Mouse (Mus musculus): ENCODE data around the gene Rbfox3. TPM values are rescaled to one million over a fixed set of nuclear protein-coding genes. Genes with fewer than 3 reads are reported as not detected.

The Rbfox3 gene
- polyA plus RNA-seq, 1 experiment from 2014 or later, result 1.2 TPM

DNA sequence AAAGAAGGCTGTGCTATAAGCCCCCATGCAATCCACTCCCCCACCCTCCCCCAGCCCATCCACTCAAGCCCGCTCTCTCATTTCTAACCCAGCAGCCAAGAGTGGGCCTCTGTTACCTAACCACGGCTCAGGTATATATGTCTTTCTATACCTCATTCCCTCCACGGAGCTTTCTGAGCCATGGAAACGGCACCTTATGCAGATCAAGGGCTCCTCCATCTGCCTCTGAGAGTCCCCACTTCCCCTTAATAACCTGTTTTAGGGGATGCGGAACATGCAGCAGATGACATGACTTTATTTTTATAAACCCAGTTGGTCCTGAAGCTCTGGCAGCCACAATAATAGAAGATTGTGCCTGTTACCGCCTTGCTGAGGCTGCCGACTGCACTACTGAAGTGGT, 63.4 kb downstream of the Rbfox3 start:
- Histone ChIP-seq H3K4me3 (ENCODE audit: low read depth, low read length) (no peak overlapping the region), H3K4me2 (replicated peaks; ENCODE audit: low read depth) (no peak overlapping the region), H3K27me3 (replicated peaks; ENCODE audit: control insufficient read depth, insufficient read depth, low read length) (0 out of 2 replicates have a peak, but pooled peaks cover 2% of the 10 kb centered on the region), H3K9ac (ENCODE audit: low read depth, low read length) (no peak overlapping the region), H3K9me3 (ENCODE audit: control insufficient read depth) (no peaks in the 10 kb centered on the region), H3K36me3 (ENCODE audit: control insufficient read depth, insufficient read depth) (no peaks in the 10 kb centered on the region), H3K4me1 (replicated peaks; ENCODE audit: control insufficient read depth, insufficient read depth, low read length) (no peaks in the 10 kb centered on the region), H3K27ac (ENCODE audit: low read depth, low read length) (no peak overlapping the region)
- no peak for ATAC-seq
- no peak for TF ChIP-seq CTCF (IDR thresholded peaks at IDR 0.05; ENCODE audit: low read depth)
- WGBS, result 86% methylated on average over 7 of the region's 7 CpGs

DNA sequence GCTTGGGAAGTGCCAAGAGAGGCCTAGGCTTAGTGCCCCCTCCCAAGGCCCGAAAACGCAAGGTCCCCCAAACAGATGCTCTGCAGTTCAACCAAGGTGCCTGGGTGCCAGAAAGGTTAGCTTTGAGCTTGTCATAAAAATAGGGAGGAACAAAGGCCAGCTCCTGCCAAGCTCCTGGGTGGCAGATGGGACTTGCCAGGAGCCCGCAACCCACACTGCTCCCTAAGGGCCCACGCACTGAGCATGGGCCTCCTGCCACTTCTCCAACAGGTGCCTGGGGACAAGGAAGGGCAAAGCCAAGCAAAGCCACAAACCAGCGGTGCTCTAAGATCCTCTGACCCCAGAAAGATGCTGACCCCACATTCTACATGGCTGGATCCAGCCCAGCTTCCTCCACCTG, 70.4 kb downstream of the Rbfox3 start:
- no peak overlapping the region for H3K4me3 ChIP-seq (ENCODE audit: low read depth, low read length)
- no peaks in the 10 kb centered on the region for H3K4me1 ChIP-seq (replicated peaks; ENCODE audit: control insufficient read depth, insufficient read depth, low read length)
- H3K27ac ChIP-seq (ENCODE audit: low read depth, low read length), result no peak overlapping the region
- ATAC-seq, result no peak
- no peak overlapping the region for H3K9ac ChIP-seq (ENCODE audit: low read depth, low read length)
- no peaks in the 10 kb centered on the region for H3K9me3 ChIP-seq (ENCODE audit: control insufficient read depth)
- 85% methylated on average over 5 of the region's 5 CpGs for whole genome bisulfite sequencing
- H3K36me3 ChIP-seq (ENCODE audit: control insufficient read depth, insufficient read depth), result no peaks in the 10 kb centered on the region
- no peak for TF ChIP-seq CTCF (IDR thresholded peaks at IDR 0.05; ENCODE audit: low read depth)
- H3K27me3 ChIP-seq (replicated peaks; ENCODE audit: control insufficient read depth, insufficient read depth, low read length), result no peaks in the 10 kb centered on the region
- no peak overlapping the region for H3K4me2 ChIP-seq (replicated peaks; ENCODE audit: low read depth)

DNA sequence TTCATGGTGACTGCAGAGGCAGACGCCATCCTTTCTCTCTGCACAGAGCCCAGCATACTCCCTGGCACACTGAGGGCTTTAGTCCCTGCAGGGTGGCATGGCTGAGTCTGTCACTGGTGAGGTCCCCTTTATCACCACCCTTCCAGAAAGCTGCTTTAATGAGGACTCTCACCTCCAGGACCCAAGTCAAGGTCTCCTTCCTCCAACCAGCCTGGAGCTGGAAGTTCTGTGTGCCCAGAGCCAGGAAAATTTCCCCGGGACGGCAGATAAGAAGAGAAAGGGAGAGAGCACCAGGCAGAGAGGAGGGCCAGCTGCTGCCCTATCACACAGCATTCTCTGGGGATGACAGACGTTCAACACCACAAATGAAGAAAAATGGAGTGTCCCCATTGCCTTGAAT, 73.2 kb downstream of the Rbfox3 start:
- no peak for TF ChIP-seq CTCF (IDR thresholded peaks at IDR 0.05; ENCODE audit: low read depth)
- Histone ChIP-seq H3K36me3 (ENCODE audit: control insufficient read depth, insufficient read depth) (no peaks in the 10 kb centered on the region), H3K4me3 (ENCODE audit: low read depth, low read length) (no peak overlapping the region), H3K4me1 (replicated peaks; ENCODE audit: control insufficient read depth, insufficient read depth, low read length) (peaks cover 3% of the 10 kb centered on the region; the same call in 1 of the 2 replicates), H3K9ac (ENCODE audit: low read depth, low read length) (no peak overlapping the region), H3K27ac (ENCODE audit: low read depth, low read length) (no peak overlapping the region), H3K27me3 (replicated peaks; ENCODE audit: control insufficient read depth, insufficient read depth, low read length) (no peaks in the 10 kb centered on the region), H3K4me2 (replicated peaks; ENCODE audit: low read depth) (no peak overlapping the region), H3K9me3 (ENCODE audit: control insufficient read depth) (no peaks in the 10 kb centered on the region)
- 45% methylated on average over 4 of the region's 4 CpGs for WGBS
- no peak for ATAC-seq

DNA sequence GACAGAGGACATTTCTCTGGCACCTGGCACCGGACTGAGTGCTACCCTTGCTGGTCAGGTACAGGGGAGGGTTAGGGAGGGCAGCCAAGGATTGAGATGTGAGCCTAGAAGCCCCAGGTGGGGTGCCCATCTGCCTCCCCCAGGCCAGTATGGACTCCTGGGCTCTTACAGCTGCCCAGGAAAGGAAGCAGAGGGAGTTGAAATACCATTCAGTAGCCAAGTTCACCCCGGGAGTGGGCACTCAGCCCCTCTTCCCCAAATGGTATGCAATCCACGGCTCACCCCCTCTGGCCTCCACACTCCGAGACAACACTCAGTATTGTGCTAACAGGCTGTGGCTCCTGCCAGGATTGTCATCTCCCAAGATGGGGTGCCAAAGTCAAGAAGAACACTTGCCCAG, 74.5 kb downstream of the Rbfox3 start:
- ATAC-seq, result no peak
- no peaks in the 10 kb centered on the region for H3K27me3 ChIP-seq (replicated peaks; ENCODE audit: control insufficient read depth, insufficient read depth, low read length)
- peaks cover 7% of the 10 kb centered on the region; the same call in 1 of the 2 replicates for H3K4me1 ChIP-seq (replicated peaks; ENCODE audit: control insufficient read depth, insufficient read depth, low read length)
- no peak overlapping the region for H3K4me3 ChIP-seq (ENCODE audit: low read depth, low read length)
- H3K27ac ChIP-seq (ENCODE audit: low read depth, low read length), result no peak overlapping the region
- no peak overlapping the region for H3K4me2 ChIP-seq (replicated peaks; ENCODE audit: low read depth)
- 74% methylated on average over 4 of the region's 4 CpGs for WGBS
- H3K36me3 ChIP-seq (ENCODE audit: control insufficient read depth, insufficient read depth), result no peaks in the 10 kb centered on the region
- H3K9ac ChIP-seq (ENCODE audit: low read depth, low read length), result no peak overlapping the region
- TF ChIP-seq CTCF (IDR thresholded peaks at IDR 0.05; ENCODE audit: low read depth), result no peak
- H3K9me3 ChIP-seq (ENCODE audit: control insufficient read depth), result no peaks in the 10 kb centered on the region

DNA sequence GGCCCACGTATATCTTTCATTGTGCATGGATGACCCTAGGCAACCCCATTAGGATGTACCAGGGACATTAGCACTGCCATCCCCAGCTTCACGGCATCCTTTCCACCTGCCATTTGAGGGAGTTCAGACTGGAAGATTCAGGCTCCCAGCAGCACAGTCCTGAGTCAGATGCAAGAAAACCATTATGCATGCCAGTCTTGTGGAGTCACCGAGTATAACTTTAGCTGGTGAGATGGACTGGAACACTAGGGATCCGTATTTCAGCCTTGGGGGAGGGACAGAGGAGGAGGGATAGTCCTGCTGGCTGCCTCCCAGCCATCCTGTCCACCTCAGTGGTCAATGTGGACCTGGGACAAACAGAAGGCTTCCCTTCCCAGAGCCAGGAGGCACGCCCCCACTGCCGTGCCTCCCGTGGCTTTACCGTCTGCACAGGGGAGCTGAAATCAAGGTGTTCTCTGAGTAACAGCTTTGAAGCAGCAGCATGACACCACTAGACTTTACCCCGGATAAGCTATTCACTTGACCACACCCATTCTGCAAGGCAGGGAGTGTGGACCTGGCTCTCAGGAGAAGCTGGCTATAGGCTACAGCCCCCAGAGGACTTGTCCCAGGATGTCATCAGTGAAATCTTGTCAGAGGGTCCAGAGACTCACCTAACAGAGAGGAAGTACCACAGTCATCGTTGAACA, 78.5 kb downstream of the Rbfox3 start:
- H3K4me3 ChIP-seq (ENCODE audit: low read depth, low read length), result no peak overlapping the region
- no peaks in the 10 kb centered on the region for H3K36me3 ChIP-seq (ENCODE audit: control insufficient read depth, insufficient read depth)
- peak overlapping the region; percentile 4; the same call in 1 of the 2 replicates for H3K27ac ChIP-seq (ENCODE audit: low read depth, low read length)
- peaks cover 7% of the 10 kb centered on the region; the same call in 1 of the 2 replicates for H3K4me1 ChIP-seq (replicated peaks; ENCODE audit: control insufficient read depth, insufficient read depth, low read length)
- no peaks in the 10 kb centered on the region for H3K27me3 ChIP-seq (replicated peaks; ENCODE audit: control insufficient read depth, insufficient read depth, low read length)
- no peak for TF ChIP-seq CTCF (IDR thresholded peaks at IDR 0.05; ENCODE audit: low read depth)
- no peaks in the 10 kb centered on the region for H3K9me3 ChIP-seq (ENCODE audit: control insufficient read depth)
- no peak overlapping the region for H3K9ac ChIP-seq (ENCODE audit: low read depth, low read length)
- H3K4me2 ChIP-seq (replicated peaks; ENCODE audit: low read depth), result peak overlapping the region; percentile 17
- ATAC-seq, result peak; percentile 83
- WGBS, result 51% methylated on average over 10 of the region's 10 CpGs

DNA sequence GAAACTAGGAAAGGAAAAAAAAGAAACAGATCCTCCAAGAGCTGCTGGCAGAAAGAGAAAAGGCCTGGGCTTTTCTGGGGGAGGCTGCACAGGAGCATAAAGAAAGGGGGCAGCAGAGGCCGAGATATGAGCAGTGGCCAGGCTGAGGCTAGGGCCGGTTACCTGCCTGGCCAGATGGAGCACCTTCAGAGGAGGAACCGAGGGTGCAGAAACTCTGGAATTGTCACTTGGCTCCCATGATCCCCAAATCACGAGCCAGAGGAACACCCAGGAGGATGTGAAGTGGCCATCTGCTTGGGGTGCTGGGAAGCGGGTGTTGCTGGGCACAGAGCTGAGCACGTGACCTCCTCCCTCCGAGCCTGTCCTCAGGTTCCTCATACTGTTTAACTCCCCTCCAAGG, 79.7 kb downstream of the Rbfox3 start:
- H3K9ac ChIP-seq (ENCODE audit: low read depth, low read length), result no peak overlapping the region
- H3K36me3 ChIP-seq (ENCODE audit: control insufficient read depth, insufficient read depth), result no peaks in the 10 kb centered on the region
- peaks cover 7% of the 10 kb centered on the region; the same call in 1 of the 2 replicates for H3K4me1 ChIP-seq (replicated peaks; ENCODE audit: control insufficient read depth, insufficient read depth, low read length)
- H3K27me3 ChIP-seq (replicated peaks; ENCODE audit: control insufficient read depth, insufficient read depth, low read length), result no peaks in the 10 kb centered on the region
- H3K4me3 ChIP-seq (ENCODE audit: low read depth, low read length), result no peak overlapping the region
- ATAC-seq, result no peak
- no peak overlapping the region for H3K4me2 ChIP-seq (replicated peaks; ENCODE audit: low read depth)
- peak; percentile 25; the same call in 1 of the 2 replicates for TF ChIP-seq CTCF (IDR thresholded peaks at IDR 0.05; ENCODE audit: low read depth)
- H3K27ac ChIP-seq (ENCODE audit: low read depth, low read length), result no peak overlapping the region
- H3K9me3 ChIP-seq (ENCODE audit: control insufficient read depth), result no peaks in the 10 kb centered on the region
- 77% methylated on average over 7 of the region's 7 CpGs for WGBS

Measured in intestine, postnatal 0 days (tissue).